Mouse (Mus musculus) kidney, adult 2 months (tissue): ENCODE results near the gene Gm4559.
"Not testable (repeated sequence)": the region's sequence is repeated elsewhere in the genome, so short reads cannot be mapped to it uniquely, and the experiment has no call there.

Experiments
- CTCF ChIP-seq: fragments of 200-500 bp; conservative IDR thresholded peaks from 2 replicates; pipeline ENCODE4 v1.5.1; 2011; ENCODE audit warnings: low read depth, mild to moderate bottlenecking, control low read depth, low read length, moderate library complexity, mixed read lengths; ENCODE audit not compliant: insufficient read depth, insufficient read length
- POLR2A ChIP-seq: fragments of 200-500 bp; IDR thresholded peaks from one replicate; pipeline ENCODE4 v1.6.1; 2011; ENCODE audit warnings: low read depth, low read length, control low read depth

GRCm38 (mm10) chr7:142321637-142322306 lies 47.6 kb upstream of the Gm4559 start:
- not testable (repeated sequence) for TF ChIP-seq CTCF, POLR2A
